Mouse (Mus musculus) thymus, postnatal 14 days (tissue): ENCODE data around the gene Ank3.

Source experiments
- DNase-seq: peaks from one replicate; pipeline ENCODE4 v3.0.0; 2021

Gene Ank3

DNA sequence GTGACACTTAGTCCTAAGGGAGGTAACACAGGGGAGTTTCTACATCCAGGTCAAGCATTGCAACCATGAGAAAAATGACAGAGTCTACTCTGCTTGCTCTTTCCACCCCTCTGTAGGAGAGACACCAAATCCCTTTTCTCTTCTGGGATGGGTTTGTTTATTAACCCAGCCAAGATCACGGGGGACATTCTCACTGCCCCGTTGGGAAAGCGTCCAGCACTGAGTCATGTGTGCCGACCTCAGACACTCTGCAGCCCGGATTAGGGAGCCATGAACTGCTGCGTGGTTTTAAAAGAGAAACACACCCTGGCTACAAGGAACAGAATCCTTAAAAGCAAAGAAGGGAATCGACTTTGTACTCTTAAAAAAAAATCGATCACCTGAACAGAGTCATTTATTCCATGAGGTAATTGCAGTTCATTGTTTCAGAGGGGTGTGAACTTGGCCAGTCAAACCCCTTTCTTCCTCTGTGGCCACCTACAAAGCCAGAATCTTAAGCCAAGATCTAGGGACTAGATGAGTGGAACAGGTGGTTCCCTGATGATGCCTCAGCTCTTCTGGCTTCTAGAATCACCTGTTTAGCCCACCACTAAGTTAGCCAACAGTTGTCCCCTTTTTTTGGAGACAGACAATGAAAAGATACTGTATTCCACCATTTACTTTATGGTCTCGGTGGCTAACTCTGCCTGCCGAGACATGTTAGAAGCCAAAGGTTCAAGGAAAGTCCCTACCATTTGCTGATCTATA, 518.3 kb downstream of the Ank3 start:
- DNase-seq, result no peak

- no peak for DNase-seq
Observed at GRCm38 (mm10) chr10:69917711-69918110, 519.1 kb downstream of the Ank3 start.

DNA sequence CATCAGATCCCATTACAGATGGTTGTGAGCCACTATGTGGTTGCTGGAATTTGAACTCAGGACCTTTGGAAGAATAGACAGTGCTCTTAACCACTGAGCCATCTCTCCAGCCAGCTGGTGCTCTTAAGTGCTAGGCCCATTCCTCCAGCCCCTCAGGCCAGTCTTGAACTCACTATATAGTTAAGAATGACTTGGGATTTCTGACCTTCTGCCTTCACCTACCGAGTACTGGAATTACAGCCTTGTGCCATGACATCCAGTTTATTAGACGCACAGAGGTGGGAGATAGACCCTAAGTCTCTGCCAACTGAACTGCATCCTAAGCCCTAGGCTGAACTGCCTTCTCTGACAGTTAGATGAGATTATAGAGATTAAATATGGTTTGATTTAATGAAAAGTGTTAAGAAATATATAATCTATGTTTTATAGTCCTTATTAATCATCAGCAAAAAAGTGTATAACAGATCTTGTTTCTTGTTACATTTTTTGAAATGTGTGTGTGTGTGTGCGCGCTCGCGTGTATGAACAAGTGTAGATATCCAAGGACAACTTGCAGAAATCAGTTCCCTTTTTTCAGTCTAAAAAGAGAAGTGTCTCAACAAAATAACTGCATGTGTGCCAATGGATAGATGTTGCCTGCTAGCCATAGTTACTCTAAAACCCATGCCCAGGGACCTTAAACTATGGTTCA, 520.0 kb downstream of the Ank3 start:
- no peak for DNase-seq

DNA sequence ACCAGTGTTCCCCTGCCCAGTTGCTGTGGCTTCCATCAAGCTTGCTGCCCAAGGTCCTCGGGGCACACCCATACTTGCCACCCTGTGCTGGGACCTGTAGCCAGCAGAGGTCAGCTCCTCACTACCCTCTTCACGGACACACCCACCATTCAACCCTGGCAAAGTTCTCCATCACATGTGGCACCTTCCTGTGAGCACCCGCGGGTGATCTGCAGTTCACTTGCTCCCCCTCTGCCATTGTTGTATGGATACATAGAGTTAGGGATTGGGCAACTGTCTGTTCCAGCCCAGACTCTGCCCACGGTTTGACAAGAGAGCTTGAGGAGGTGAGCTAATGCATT, 520.5 kb downstream of the Ank3 start:
- no peak for DNase-seq

- no peak for DNase-seq
Observed at GRCm38 (mm10) chr10:69919746-69920145, 521.2 kb downstream of the Ank3 start.

DNA sequence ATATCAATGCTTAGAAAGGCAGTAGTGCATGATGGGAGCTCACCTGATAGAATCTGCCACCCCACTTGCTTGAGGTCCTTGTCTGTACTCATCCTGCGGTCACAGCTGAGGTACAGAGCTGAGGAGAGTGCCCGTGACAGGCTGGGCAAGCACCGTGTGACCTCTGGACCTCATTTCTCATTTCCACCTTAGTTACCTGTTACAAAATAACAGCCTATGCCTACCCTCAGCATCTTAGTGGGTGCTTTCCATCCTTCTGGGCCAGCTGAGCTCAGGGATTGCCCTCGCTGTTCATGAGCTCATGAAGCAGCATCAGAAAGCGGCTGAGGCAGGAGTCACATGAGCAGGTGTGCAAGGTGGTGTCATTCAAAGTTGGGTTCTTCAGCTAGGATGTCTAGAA, 523.5 kb downstream of the Ank3 start:
- DNase-seq, result no peak

DNA sequence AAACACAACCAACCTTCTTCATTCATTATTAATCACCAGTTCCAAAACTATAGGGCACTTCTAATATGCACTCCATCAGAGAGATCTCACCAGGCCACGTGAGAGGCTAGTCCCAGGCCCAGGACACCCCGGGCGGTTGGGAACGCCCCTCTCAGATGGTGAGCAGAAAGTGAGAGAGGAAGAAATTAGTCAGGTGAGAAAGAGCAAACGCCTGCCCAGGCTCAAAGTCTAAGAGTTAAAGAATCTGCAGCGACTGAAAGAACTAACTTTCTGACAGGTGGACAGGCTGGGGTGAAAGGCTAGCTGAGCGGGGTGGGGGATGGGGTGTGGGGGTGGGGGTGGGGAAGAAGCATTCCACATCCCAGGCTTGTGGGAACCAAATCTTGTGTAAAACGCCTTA, 525.2 kb downstream of the Ank3 start:
- DNase-seq, result no peak

GRCm38 (mm10) chr10:69924321-69924720, 525.7 kb downstream of the Ank3 start:
- no peak for DNase-seq

GRCm38 (mm10) chr10:69924845-69925244, 526.3 kb downstream of the Ank3 start:
- DNase-seq, result no peak

- DNase-seq, result no peak
Observed at GRCm38 (mm10) chr10:69925285-69926157, 526.9 kb downstream of the Ank3 start.

- DNase-seq, result no peak
Observed at GRCm38 (mm10) chr10:69926158-69926882, 527.7 kb downstream of the Ank3 start.

DNA sequence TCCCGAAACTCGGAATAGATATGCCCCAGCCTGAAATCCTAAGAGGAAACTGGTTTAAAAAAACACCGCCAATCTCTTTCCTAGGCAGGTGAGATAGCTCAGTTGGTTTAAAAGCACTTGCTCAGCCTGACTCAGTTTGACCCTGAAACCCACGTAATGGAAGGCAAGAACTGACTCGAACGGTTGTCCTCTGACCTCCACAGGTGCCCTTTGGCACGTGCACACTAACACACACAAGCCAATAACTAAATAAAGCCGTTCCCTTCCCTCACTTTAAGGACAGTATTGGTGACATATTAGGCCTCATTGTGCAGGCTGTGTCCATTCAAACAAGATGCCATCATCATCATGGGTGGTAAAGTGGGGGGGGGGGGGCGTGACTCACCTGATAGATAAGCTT, 528.4 kb downstream of the Ank3 start:
- DNase-seq, result no peak

GRCm38 (mm10) chr10:69928358-69928757, 529.8 kb downstream of the Ank3 start:
- no peak for DNase-seq

DNA sequence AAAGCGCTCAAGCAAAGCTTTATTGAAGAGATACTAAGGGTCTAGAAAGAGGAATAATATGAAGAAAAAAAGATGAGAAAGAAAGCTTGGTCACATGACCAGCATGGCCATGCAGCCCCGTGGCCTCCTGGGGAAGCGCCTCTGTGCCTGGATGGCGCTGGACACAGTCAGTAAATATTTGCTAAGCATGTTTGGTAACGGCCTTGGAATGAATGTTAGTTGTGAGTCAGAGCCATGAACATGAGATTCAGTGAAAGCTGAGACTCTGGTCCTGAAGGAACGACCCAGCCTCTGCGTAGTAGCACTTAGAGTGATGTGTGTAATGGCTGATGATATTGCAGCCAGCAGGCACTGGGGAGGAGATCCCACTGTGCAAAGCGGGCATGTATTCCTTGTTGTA, 531.9 kb downstream of the Ank3 start:
- DNase-seq, result no peak

- no peak for DNase-seq
Observed at GRCm38 (mm10) chr10:69936443-69937067, 538.0 kb downstream of the Ank3 start.

- DNase-seq, result no peak
Observed at GRCm38 (mm10) chr10:69937291-69937921, 538.8 kb downstream of the Ank3 start.

DNA sequence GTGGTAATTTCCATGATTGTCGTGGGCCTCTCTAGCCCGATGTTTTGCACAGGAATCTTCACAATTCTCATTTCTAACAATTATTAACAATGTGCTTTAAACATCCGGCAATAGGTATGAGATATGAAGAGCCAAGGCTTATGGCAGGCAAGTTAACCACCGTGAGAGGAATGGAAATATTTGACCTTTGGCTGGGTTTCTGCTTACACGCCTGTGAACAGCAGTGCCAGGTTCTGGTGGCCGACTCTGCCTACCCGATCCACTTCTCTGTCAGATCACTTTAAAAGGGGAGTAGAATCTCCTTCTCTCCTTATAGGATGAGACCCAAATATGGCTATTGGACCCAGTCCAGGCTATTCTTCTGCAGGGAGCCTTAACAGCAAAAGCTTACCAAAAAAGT, 540.6 kb downstream of the Ank3 start:
- no peak for DNase-seq

DNA sequence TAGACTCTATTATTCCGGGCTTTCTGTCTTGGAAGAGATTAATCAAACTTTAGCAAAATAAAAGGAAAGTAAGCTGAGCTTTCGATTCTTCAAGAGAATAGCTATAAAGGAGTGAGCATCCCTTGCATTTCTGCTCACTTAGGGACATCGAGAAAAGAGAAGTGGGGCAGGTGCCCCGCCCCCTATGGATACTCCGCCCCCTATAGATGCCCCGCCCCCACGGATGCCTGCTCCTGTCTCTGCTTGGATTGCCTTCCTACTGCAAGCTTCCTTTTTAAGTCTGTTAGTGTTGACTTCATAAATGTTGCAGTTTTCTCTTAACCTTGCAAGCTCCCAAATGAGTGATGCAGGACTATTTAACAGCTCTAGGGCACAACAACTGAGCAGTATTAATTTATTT, 541.4 kb downstream of the Ank3 start:
- no peak for DNase-seq

DNA sequence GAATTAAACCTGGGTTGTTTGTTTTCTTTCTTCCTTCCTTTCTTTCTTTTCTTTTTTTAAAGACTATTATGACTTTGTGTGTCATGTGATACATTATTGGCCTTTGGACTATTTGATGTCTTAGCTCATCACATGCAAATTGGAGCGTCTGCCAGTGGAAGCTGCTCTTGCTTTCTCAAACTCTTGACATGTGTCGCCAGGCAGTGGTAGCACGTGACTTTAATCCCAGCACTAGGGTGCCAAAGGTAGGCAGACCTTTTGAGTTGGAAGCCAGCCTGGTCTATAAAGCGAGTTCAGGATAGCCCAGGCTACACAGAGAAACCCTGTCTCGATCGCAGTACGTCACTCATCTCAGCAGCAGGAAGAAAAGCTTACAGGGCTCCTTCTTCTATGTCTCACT, 542.4 kb downstream of the Ank3 start:
- no peak for DNase-seq

DNA sequence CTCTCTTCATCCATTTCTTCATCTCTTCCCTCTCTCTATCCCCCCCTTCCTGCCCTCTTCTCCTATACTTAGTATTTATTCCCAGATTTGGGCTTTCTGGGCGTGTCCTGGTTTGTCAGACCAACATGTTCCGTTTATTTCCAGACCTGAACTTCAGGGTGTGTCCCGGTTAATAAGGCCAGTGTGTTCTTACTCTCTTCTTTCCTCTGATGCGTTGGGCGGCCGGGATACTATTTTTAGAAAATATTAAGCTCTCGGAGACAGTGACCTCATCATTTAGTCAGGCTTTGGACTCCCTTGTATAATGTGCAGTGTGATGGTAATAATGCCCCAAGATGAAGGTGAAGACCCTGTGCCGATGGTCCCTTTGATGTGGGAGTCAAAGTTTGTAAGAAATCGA, 546.3 kb downstream of the Ank3 start:
- DNase-seq, result no peak

DNA sequence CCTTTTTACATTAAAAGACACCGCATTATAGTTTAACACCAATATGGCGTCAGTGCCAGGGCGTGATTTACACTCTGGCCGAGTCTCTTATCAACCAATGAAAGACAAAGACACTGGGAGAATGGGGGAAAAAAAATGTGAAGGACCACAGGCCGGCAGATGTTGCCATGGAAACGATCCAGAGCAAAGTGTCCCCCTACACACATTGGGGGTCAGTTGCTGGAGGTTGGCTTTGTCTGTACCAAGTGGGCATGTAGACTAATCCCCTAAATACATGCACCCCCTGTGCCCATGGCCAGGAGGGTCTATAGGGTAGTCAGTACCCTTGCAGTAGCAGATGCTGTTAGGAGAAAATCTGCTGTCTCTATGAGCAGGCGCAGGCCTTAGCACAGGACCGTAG, 547.3 kb downstream of the Ank3 start:
- no peak for DNase-seq

DNA sequence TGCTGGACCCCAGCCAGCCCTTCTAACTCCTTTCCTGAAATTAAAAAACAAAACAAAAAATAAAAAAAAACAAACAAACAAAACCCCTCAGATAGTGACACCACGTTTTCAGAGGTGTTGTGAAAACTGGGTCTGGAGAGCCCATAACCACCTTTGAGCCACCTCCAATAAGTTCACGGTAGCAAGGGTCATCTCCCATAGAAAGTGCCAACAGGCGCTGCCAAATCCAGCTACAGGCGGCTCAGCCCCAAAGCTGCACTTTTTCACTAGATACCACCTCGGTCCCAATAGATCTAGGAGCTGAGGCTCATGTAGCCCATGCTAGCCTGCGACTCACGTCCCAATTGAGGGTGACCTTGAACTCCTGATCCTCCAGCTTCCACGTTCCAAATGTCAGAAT, 547.7 kb downstream of the Ank3 start:
- DNase-seq, result no peak
